Mouse (Mus musculus) hindbrain, embryonic 12.5 days (tissue): Measurements from ENCODE around the gene Igf2bp2. TPM values are rescaled to one million over a fixed set of nuclear protein-coding genes. Genes with fewer than 3 reads are reported as not detected.

Source experiments
- polyA plus RNA-seq: library from polyadenylated mRNA; unstranded; fragments of >200 nt; fragmentation: Nextera tagmentation; extraction: Ambion mirVana; gene quantifications from 2 replicates; pipeline ENCODE4 v1.2.1, GENCODE M21; 2016

Igf2bp2 gene
- polyA plus RNA-seq, 1 experiment from 2014 or later, result 93.6 TPM

Other genes starting within 250 kb of the Igf2bp2 start
- gene Tmem41a, start 215.7 kb downstream of the Igf2bp2 start, polyA plus RNA-seq, result 34.5 and 36.7 TPM in 2 replicates
- 0.43 and 0.49 TPM in 2 replicates for gene Liph, start 167.6 kb downstream of the Igf2bp2 start, polyA plus RNA-seq
- 61.7 and 64.5 TPM in 2 replicates for gene Senp2, start 153.8 kb downstream of the Igf2bp2 start, polyA plus RNA-seq
- gene Tra2b, start 102.7 kb upstream of the Igf2bp2 start, polyA plus RNA-seq, result 389 and 397 TPM in 2 replicates